Mouse (Mus musculus) brain, embryonic 18.5 days (tissue): ENCODE data around the gene Olfr659.

ENCODE experiments used
- DNase-seq: peaks from one replicate; pipeline ENCODE4 v3.0.0-alpha.2; 2012; ENCODE audit warnings: low read depth, low spot score

Olfr659 gene

GRCm38 (mm10) chr7:104666453-104666852 is at the start of gene Olfr659:
Gene Olfr659 (plus strand): TSS chr7:104666753.
- DNase-seq: no peak

GRCm38 (mm10) chr7:104624494-104624893 is 42.1 kb upstream of the Olfr659 start, which contains the start of gene Olfr657:
Gene Olfr657 (plus strand): TSS chr7:104624794.
- no peak for DNase-seq

DNA sequence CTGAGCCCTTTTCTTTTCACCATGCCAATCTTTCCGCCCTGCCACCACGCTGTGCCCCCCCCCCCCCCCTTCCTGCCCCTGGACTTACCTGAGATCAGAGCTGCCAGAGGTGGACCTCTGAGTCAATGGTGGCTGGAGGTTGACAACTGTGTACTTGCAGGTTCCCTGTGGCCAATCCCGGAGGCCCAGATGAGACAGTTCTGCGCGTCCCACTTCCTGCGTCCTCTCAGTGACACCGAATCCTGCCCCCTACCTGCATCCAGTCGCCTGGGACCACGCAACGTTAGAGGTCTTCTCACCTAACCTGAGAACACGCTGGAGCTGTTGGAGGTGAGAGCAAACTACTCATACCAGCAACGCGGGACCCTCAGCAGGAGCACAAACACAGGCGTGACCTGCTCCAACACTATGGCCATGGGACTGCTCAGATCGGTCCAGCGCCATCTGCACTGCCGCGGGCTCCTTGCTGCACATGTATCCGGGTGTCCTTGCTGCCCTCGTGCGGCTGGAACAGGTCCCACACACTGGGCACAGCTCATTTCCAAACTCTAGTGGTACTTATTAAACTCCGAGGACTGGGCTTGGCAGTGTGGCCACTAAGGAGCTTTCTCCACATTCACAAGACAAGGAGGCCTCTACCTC is 19.6 kb upstream of the Olfr659 start, which contains the start of gene Olfr658:
Gene Olfr658, minus strand, starts transcription at position 465 of the 642 bp plus-strand sequence.
- DNase-seq: no peak

- DNase-seq: no peak
Observed at GRCm38 (mm10) chr7:104686201-104686600, 19.6 kb downstream of the Olfr659 start, which contains the start of gene Olfr661. Gene Olfr661 (plus strand): TSS chr7:104686501.
